Mouse (Mus musculus) hindbrain, embryonic 12.5 days (tissue): Measurements from ENCODE around the gene Fanci. TPM values are rescaled to one million over a fixed set of nuclear protein-coding genes. Genes with fewer than 3 reads are reported as not detected.
A peak's percentile ranks its signal among the peaks of the same experiment; 100 is the strongest.

Experiments used
- ATAC-seq: fragments of 200-750 bp; cut with Nextera tagmentation; 2 replicates; pipeline ENCODE4 v1.8.0; 2017; ENCODE audit warnings: moderate TSS enrichment; ENCODE audit not compliant: low FRiP score
- H3K27ac ChIP-seq: fragments of 300-500 bp; sonication (generic); 2 replicates; pipeline ENCODE4 v1.5.1; 2016; ENCODE audit warnings: mild to moderate bottlenecking
- H3K27me3 ChIP-seq: fragments of 300-500 bp; sonication (generic); 2 replicates; pipeline ENCODE4 v1.6.1; 2016; ENCODE audit warnings: mild to moderate bottlenecking
- H3K36me3 ChIP-seq: fragments of 300-500 bp; sonication (generic); 2 replicates; pipeline ENCODE4 v1.6.1; 2016; ENCODE audit warnings: mild to moderate bottlenecking
- H3K4me1 ChIP-seq: fragments of 300-500 bp; sonication (generic); 2 replicates; pipeline ENCODE4 v1.6.1; 2016
- H3K4me2 ChIP-seq: fragments of 300-500 bp; sonication (generic); replicated peaks from 2 replicates; pipeline ENCODE4 v1.6.1; 2016; ENCODE audit warnings: mild to moderate bottlenecking
- H3K4me3 ChIP-seq: fragments of 300-500 bp; sonication (generic); 2 replicates; pipeline ENCODE4 v1.5.1; 2016; ENCODE audit warnings: mild to moderate bottlenecking
- H3K9ac ChIP-seq: fragments of 300-500 bp; sonication (generic); 2 replicates; pipeline ENCODE4 v1.6.1; 2016; ENCODE audit warnings: mild to moderate bottlenecking, moderate library complexity
- H3K9me3 ChIP-seq: fragments of 300-500 bp; sonication (generic); replicated peaks from 2 replicates; pipeline ENCODE4 v1.6.1; 2016; ENCODE audit warnings: mild to moderate bottlenecking
- WGBS: fragments of 180-500 bp; shearing (Covaris S2); methylation state at CpG from one replicate; pipeline ENCODE4 v1.1.7; 2016; 5-methylcytosine and 5-hydroxymethylcytosine counted together
- polyA plus RNA-seq: library from polyadenylated mRNA; unstranded; fragments of >200 nt; fragmentation: Nextera tagmentation; extraction: Ambion mirVana; gene quantifications from 2 replicates; pipeline ENCODE4 v1.2.1, GENCODE M21; 2016

Fanci gene
- polyA plus RNA-seq, 1 experiment from 2014 or later = 10.0 TPM

DNA sequence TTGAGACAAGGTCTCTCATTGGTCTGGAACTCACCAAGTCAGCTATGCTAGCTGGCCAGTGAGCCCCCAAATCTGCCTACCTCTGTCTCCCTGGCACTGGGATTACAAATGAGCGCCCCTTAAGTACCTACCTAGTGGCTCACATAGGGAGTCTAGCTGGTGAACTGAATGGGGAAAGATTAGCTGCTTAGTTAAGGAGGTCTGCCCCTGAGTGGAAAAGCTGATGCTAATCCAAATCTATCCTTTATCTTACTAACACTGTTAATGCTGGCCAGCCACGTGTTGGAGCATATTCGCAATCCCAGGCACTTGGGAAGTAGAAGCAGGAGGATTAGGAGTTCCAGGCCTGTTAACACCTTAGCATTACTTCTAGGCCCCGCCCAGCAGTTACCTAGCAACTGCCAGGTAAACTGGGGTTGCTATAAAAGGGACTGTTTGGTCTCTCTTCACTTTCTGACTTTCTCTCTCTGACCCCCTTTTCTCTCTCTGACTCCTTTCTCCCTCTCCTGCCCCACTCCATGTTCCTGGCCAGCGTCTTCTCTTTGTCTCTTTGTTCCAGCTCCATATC is 1.5 kb upstream of the Fanci start:
- H3K27ac ChIP-seq = no peak overlapping the region

DNA sequence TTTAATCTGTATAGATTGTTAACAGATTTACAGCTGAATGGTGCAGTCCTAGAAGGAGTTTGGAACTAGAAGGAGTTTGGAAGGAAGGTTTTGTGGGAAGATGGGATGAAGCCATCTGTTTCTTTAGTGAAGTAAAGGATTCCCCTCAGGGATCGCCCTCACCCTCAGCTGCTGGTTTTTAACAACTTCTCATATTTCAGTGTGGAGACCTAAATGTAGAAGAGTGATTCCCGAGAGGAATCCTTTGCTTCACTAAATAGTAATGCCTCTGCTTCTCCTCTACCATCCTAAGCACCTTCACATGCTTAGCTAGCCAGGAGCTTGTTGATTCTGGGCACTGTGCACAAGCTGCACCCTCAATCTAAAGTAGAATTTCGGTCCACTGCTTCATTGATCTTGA is 258 bp upstream of the Fanci start:
- H3K9ac ChIP-seq = peak overlapping the region; percentile 62
- ATAC-seq = peak; percentile 2; the same call in 1 of the 2 replicates
- H3K4me1 ChIP-seq = peaks cover 27% of the 10 kb centered on the region
- WGBS = 6% methylated on average over 3 of the region's 3 CpGs
- peak overlapping the region; percentile 65 for H3K4me3 ChIP-seq
- H3K4me2 ChIP-seq = peak overlapping the region; percentile 95
- H3K27ac ChIP-seq = peak overlapping the region; percentile 78
- H3K36me3 ChIP-seq = no peaks in the 10 kb centered on the region
- no peaks in the 10 kb centered on the region for H3K27me3 ChIP-seq
- H3K9me3 ChIP-seq = no peaks in the 10 kb centered on the region

More for the DNA sequence above, 1.5 kb upstream of the Fanci start:
- Histone ChIP-seq H3K4me1 (peaks cover 28% of the 10 kb centered on the region), H3K9me3 (no peaks in the 10 kb centered on the region), H3K4me2 (no peak overlapping the region), H3K27me3 (no peaks in the 10 kb centered on the region), H3K9ac (no peak overlapping the region), H3K4me3 (no peak overlapping the region), H3K36me3 (no peaks in the 10 kb centered on the region)
- ATAC-seq = no peak
- WGBS = 72% methylated on average over 5 of the region's 5 CpGs

- H3K27ac ChIP-seq = no peak overlapping the region
- peak overlapping the region; percentile 95 for H3K4me2 ChIP-seq
- H3K9me3 ChIP-seq = no peaks in the 10 kb centered on the region
- H3K36me3 ChIP-seq = no peaks in the 10 kb centered on the region
- no peak overlapping the region for H3K9ac ChIP-seq
- no peaks in the 10 kb centered on the region for H3K27me3 ChIP-seq
- peak overlapping the region; percentile 65 for H3K4me3 ChIP-seq
- 0 out of 2 replicates have a peak, but pooled peaks have one; percentile 26 for ATAC-seq
- peaks cover 21% of the 10 kb centered on the region for H3K4me1 ChIP-seq
- WGBS = 66% methylated on average over 9 of the region's 9 CpGs
Observed at GRCm38 (mm10) chr7:79392860-79393513, 1.3 kb downstream of the Fanci start.

GRCm38 (mm10) chr7:79393924-79394323 is 2.2 kb downstream of the Fanci start:
- WGBS = 97% methylated on average over 7 of the region's 7 CpGs
- no peaks in the 10 kb centered on the region for H3K36me3 ChIP-seq
- peaks cover 13% of the 10 kb centered on the region for H3K4me1 ChIP-seq
- H3K27me3 ChIP-seq = no peaks in the 10 kb centered on the region
- no peak for ATAC-seq
- H3K27ac ChIP-seq = no peak overlapping the region
- H3K4me3 ChIP-seq = no peak overlapping the region
- no peak overlapping the region for H3K9ac ChIP-seq
- no peak overlapping the region for H3K4me2 ChIP-seq
- H3K9me3 ChIP-seq = no peaks in the 10 kb centered on the region

DNA sequence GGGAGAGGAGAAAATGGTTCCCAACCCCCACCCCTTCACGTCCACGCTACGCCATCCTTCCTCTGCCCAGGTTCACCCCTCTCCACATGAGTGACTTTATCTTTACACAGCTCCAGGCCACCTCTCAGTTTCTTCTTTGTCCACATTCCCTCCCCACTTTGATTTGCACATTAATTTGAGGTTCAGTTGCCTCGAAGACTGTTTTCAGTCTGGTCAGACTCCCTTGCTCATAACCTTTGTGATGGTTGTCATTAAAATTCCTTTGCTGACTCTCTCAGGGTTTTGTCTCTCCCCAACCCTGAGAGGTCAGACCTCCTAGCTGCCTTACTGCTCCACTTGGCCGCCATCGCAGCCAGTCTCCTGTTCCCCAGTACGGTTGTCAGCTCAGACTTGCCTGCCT is 2.9 kb downstream of the Fanci start:
- 63% methylated on average over 7 of the region's 7 CpGs for WGBS
- Histone ChIP-seq H3K4me2 (no peak overlapping the region), H3K36me3 (no peaks in the 10 kb centered on the region), H3K27me3 (no peaks in the 10 kb centered on the region), H3K9me3 (no peaks in the 10 kb centered on the region), H3K4me1 (peaks cover 13% of the 10 kb centered on the region), H3K27ac (no peak overlapping the region), H3K9ac (no peak overlapping the region), H3K4me3 (no peak overlapping the region)
- ATAC-seq = no peak

- no peaks in the 10 kb centered on the region for H3K27me3 ChIP-seq
- H3K27ac ChIP-seq = no peak overlapping the region
- H3K4me2 ChIP-seq = no peak overlapping the region
- no peaks in the 10 kb centered on the region for H3K9me3 ChIP-seq
- no peaks in the 10 kb centered on the region for H3K36me3 ChIP-seq
- H3K4me3 ChIP-seq = no peak overlapping the region
- no peak for ATAC-seq
- WGBS = 90% methylated on average over 7 of the region's 7 CpGs
- H3K9ac ChIP-seq = no peak overlapping the region
- peaks cover 13% of the 10 kb centered on the region for H3K4me1 ChIP-seq
Observed at GRCm38 (mm10) chr7:79395186-79395585, 3.5 kb downstream of the Fanci start.

DNA sequence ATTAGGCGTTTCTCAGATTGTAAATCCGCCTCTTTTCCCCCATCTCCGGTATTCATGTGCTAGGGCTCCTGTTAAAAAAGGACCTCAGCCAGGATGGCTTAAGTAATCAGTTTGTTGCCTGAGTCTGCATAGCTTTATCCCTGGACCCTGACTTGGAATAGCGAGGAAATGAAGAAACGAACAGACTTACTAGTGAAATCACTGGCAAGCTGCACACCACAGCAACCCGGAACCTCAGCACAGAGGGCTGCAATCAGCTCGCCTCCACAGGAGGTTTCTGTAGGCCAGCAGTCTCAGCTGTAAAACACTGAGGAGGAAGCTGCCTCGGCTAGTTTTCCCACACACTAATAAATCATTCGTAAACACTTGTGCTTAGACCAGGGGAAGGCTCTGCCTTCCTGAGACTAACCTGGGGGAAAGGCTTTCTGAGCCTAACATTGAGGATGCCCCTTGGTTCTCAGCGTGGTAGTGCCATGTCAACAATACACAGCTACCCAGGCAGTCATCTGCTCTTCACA is 5.8 kb downstream of the Fanci start:
- H3K4me3 ChIP-seq = no peak overlapping the region
- H3K9me3 ChIP-seq = no peaks in the 10 kb centered on the region
- H3K36me3 ChIP-seq = no peaks in the 10 kb centered on the region
- H3K9ac ChIP-seq = no peak overlapping the region
- H3K4me1 ChIP-seq = peaks cover 5% of the 10 kb centered on the region
- no peak for ATAC-seq
- H3K27me3 ChIP-seq = no peaks in the 10 kb centered on the region
- H3K27ac ChIP-seq = no peak overlapping the region
- WGBS = 80% methylated on average over 10 of the region's 10 CpGs
- no peak overlapping the region for H3K4me2 ChIP-seq

GRCm38 (mm10) chr7:79398426-79398825 is 6.7 kb downstream of the Fanci start:
- no peak for ATAC-seq
- H3K4me1 ChIP-seq = no peaks in the 10 kb centered on the region
- H3K9me3 ChIP-seq = no peaks in the 10 kb centered on the region
- WGBS = 88% methylated on average over 8 of the region's 8 CpGs
- no peak overlapping the region for H3K4me2 ChIP-seq
- H3K27me3 ChIP-seq = no peaks in the 10 kb centered on the region
- no peaks in the 10 kb centered on the region for H3K36me3 ChIP-seq
- no peak overlapping the region for H3K9ac ChIP-seq
- no peak overlapping the region for H3K27ac ChIP-seq
- no peak overlapping the region for H3K4me3 ChIP-seq

GRCm38 (mm10) chr7:79398971-79399370 is 7.2 kb downstream of the Fanci start:
- no peak for ATAC-seq
- 78% methylated on average over 12 of the region's 12 CpGs for WGBS
- no peaks in the 10 kb centered on the region for H3K27me3 ChIP-seq

GRCm38 (mm10) chr7:79400296-79400695 is 8.6 kb downstream of the Fanci start:
- ATAC-seq = no peak
- no peak overlapping the region for H3K9ac ChIP-seq
- H3K27me3 ChIP-seq = no peaks in the 10 kb centered on the region
- no peak overlapping the region for H3K4me3 ChIP-seq
- H3K36me3 ChIP-seq = no peaks in the 10 kb centered on the region
- H3K4me2 ChIP-seq = no peak overlapping the region
- H3K4me1 ChIP-seq = no peaks in the 10 kb centered on the region
- no peak overlapping the region for H3K27ac ChIP-seq
- H3K9me3 ChIP-seq = no peaks in the 10 kb centered on the region
- WGBS = 86% methylated on average over 3 of the region's 3 CpGs

More at GRCm38 (mm10) chr7:79398971-79399370, 7.2 kb downstream of the Fanci start:
- H3K36me3 ChIP-seq = no peaks in the 10 kb centered on the region
- no peak overlapping the region for H3K4me2 ChIP-seq
- H3K4me3 ChIP-seq = no peak overlapping the region
- no peak overlapping the region for H3K27ac ChIP-seq
- no peak overlapping the region for H3K9ac ChIP-seq
- no peaks in the 10 kb centered on the region for H3K9me3 ChIP-seq
- H3K4me1 ChIP-seq = no peaks in the 10 kb centered on the region

GRCm38 (mm10) chr7:79414449-79415375 is 23.0 kb downstream of the Fanci start:
- H3K4me2 ChIP-seq = no peak overlapping the region
- ATAC-seq = no peak
- H3K4me3 ChIP-seq = no peak overlapping the region
- 89% methylated on average over 18 of the region's 18 CpGs for WGBS
- H3K27ac ChIP-seq = no peak overlapping the region
- no peaks in the 10 kb centered on the region for H3K9me3 ChIP-seq
- no peaks in the 10 kb centered on the region for H3K27me3 ChIP-seq
- H3K9ac ChIP-seq = no peak overlapping the region
- no peaks in the 10 kb centered on the region for H3K4me1 ChIP-seq
- peaks cover 3% of the 10 kb centered on the region; the same call in 1 of the 2 replicates for H3K36me3 ChIP-seq

GRCm38 (mm10) chr7:79419950-79420349 is 28.2 kb downstream of the Fanci start:
- Histone ChIP-seq H3K27ac (no peak overlapping the region), H3K27me3 (no peaks in the 10 kb centered on the region), H3K4me1 (no peaks in the 10 kb centered on the region), H3K4me3 (no peak overlapping the region), H3K4me2 (no peak overlapping the region), H3K36me3 (peaks cover 3% of the 10 kb centered on the region; the same call in 1 of the 2 replicates), H3K9me3 (no peaks in the 10 kb centered on the region), H3K9ac (no peak overlapping the region)
- WGBS = 94% methylated on average over 7 of the region's 7 CpGs
- no peak for ATAC-seq
